Mouse (Mus musculus): ENCODE data around the gene Selenoo.

DNA sequence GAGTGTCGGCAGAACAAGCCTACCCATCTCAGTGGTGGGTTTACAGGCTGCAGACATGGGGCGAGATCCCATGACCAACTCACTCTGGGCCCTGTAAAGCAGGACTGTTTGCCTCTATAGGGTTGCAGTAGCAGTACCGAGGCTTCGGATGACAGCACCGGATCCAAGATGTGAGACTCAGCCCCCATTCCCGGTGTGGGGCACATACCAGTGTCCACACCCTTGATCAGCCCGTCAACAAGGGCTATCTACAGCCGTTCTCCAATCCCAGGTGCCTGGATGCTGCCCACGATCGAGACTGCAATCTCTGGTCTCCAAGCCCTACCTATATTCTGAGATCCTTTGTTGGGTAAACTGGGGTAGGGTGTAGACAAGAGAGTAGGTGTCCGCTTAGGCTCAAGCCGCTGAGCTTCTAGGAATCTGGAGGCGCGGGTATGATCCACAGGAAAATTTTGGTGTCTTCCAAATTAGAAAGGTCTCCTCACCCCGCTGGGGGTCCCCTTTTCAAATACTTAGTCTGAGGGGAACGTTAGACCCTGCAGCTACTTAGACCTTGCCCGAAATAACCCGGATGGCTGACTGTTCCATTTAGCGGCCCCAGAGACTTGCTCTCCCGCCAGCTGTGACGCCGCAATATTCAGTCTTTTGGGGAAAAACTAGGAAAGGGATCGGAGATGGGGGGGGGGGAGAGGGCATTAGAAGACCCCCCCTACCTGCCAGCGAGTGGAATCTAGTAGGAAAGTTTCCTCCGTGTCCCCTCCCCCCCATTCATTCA, 59.8 kb downstream of the Selenoo start:
- no peak for TF ChIP-seq POLR2A (IDR thresholded peaks at IDR 0.05; ENCODE audit: low read depth, low read length)
- no peak for TF ChIP-seq CTCF (IDR thresholded peaks at IDR 0.05; ENCODE audit: extremely low read depth, insufficient read length, insufficient replicate concordance, low read depth, low read length)

Data from small intestine, adult 2 months (tissue).